Mouse (Mus musculus) layer of hippocampus, postnatal 36 days (tissue): ENCODE data around the gene Jsrp1. TPM values are rescaled to one million over a fixed set of nuclear protein-coding genes. Genes with fewer than 3 reads are reported as not detected.

Source experiments
- DNase-seq, 2 experiments: peaks; one replicate each; pipeline ENCODE4 v3.0.0; 2022
- total RNA-seq, 2 experiments: library from RNA; stranded (reverse); gene quantifications; 2 replicates each; pipeline ENCODE4 v1.2.3; 2021

The Jsrp1 gene
- total RNA-seq, 2 experiments from 2014 or later = 2.3 to 2.5 TPM

- DNase-seq = peak in 1 of 2 experiments; percentile 21
Observed at GRCm38 (mm10) chr10:80808985-80809632, 4.2 kb downstream of the Jsrp1 start.

- DNase-seq = peak in 1 of 2 experiments; percentile 34
Observed at GRCm38 (mm10) chr10:80808099-80808984, 5.0 kb downstream of the Jsrp1 start.

GRCm38 (mm10) chr10:80807057-80807627 is 6.2 kb downstream of the Jsrp1 start:
- DNase-seq = peak; percentile 87 to 89

- DNase-seq = no peak
Observed at GRCm38 (mm10) chr10:80806341-80807056, 6.8 kb downstream of the Jsrp1 start.

GRCm38 (mm10) chr10:80805925-80806324 is 7.4 kb downstream of the Jsrp1 start:
- DNase-seq = peak; percentile 73 to 75

DNA sequence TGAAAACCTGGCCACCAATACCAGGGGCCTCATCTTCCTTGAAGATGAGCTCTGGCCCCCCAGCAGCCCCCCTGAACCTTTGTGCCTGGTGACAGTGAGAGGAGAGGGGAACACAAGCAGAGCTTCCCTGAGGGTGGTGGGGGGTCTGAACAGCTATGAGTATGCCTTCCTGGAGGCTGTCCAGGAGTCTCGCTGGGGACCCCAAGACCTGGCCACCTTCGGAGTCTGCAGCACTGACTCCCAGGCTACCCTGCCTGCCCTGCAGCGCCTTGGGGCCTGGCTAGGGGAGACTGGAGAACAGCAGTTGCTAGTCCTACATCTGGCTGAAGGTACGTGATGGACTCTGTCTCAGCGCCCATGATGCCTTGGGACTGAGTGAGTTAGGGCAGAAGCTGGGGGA is 8.0 kb downstream of the Jsrp1 start:
- DNase-seq = no peak

GRCm38 (mm10) chr10:80804916-80805315 is 8.4 kb downstream of the Jsrp1 start, which contains the start of gene Amh:
Amh (plus strand) TSS chr10:80805243.
- DNase-seq = no peak

DNA sequence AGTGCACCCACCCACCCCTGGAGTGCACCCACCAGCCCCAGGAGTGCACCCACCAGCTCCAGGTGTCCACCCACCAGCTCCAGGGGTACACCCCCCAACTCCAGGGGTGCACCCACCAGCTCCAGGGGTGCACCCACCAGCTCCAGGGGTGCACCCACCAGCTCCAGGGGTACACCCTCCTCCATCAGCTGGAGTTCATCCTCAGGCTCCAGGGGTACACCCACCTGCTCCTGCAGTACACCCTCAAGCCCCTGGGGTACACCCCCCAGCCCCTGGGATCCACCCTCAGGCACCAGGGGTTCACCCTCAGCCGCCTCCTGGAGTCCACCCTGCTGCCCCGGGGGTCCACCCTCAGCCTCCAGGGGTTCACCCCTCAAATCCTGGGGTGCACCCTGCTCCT is 9.0 kb downstream of the Jsrp1 start:
- DNase-seq = no peak

GRCm38 (mm10) chr10:80802996-80803395 is 10.3 kb downstream of the Jsrp1 start:
- DNase-seq = no peak

DNA sequence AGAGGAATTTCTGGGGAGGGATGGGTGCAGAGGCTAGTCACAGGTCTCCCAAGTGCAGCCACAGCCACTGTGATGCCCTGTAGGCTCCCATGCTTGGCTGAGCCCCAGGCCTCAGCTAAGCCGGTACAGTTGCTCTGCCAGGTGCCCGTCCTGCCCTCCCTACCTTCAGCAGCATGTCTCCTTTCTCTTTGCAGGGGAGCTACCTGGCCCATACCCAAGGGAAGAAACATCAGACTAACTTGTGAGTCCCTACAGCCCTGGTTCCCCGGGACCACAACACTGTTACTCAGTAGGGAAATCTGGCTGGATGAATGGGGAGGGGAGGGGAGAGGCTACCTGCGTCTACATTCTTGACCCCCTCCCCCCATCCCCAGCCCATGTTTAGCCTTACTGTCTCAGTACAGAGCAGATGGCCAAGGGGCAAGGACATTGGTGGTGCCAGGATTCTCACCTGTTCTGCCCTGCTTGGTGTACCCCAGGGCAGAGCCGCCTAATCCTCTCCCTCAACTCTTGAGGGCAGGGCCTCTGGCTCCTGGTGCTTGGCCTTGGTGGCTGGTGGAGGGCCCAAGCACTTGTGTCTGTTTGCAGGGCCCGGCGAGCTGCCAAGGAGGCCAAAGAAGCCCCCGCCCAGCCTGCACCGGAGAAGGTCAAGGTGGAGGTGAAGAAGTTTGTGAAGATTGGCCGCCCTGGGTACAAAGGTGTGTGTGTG is 10.9 kb downstream of the Jsrp1 start:
- no peak for DNase-seq

GRCm38 (mm10) chr10:80799070-80799566 is 14.2 kb downstream of the Jsrp1 start:
- DNase-seq = no peak

DNA sequence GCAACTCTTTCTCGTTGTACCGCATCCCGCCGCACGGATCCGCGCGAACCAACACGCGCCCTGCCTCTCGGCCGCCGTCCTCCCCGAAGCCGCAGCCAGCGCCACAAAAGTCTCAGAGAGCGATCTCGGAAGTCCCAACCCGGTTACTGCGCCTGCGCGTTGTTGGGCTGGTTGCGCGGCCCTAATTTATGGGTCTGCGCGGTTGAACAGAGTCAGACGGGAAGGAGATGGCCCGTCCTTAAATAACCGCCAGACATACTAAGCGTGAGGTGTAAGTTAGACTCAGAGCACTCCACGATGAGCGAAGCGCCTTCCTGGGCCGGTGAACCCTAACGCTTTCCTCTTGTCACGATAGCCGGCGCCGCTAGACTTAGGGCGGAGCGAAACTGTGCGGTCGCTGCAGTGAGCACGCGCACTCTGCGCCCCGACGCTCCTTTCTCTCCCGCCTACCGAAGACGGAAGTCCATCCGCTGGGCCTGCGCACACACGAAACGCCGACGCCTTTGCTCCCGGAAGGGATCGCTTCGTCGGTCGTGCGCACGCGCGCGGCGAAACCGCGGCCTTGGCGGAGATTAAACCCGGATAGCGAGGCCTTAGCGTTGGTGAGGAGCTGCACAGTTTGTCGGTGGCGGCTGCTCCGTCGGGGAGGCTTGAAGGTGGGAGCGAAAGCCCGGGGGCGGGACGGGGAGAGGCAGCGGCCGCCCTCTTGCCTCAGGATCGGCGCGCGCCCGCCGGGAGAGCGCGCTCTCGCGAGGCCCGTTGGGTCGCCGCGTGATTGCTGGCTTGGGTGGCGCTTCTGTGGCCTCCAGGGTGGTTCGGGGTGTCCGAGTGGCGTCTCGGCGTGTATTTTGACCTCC is 14.9 kb downstream of the Jsrp1 start, which contains the start of the genes Sf3a2 and Plekhj1:
TSS of gene Sf3a2 (plus strand) at position 49 of the 857 bp plus-strand sequence.
TSS of gene Plekhj1 (minus strand) at position 477 of the 857 bp plus-strand sequence.
- peak; percentile 95 to 97 for DNase-seq

GRCm38 (mm10) chr10:80797186-80798149 is 15.8 kb downstream of the Jsrp1 start:
- DNase-seq = no peak

DNA sequence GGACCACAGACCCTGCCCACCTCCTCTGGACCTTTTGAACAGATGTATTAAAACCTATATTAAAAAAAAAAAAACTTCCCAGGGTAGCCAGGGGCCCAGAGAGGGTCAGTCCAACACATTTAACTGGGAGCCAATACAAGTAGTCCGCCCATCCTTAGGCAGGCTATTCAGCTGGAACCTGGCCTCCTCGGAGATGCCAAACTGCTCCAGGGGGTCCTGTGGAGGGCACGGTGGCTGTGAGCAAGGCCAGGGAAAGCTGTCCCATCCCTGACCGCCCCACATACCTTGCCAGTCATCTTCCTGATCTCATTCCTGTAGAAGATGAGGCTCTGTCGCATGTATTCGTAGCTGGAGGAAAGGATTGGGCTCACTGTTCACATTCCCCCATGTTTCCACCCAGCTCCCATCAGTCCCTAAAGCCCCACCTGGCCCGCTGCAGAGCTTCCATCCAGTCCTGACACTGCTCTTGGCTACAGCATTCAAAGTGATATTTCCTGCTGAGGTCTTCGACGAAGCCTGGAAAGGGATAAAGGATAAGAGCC is 16.9 kb downstream of the Jsrp1 start:
- DNase-seq = no peak

- DNase-seq = no peak
Observed at GRCm38 (mm10) chr10:80794750-80795149, 18.5 kb downstream of the Jsrp1 start.

- DNase-seq = no peak
Observed at GRCm38 (mm10) chr10:80793803-80794202, 19.5 kb downstream of the Jsrp1 start.

GRCm38 (mm10) chr10:80793033-80793784 is 20.1 kb downstream of the Jsrp1 start:
- DNase-seq = no peak
